Mouse (Mus musculus): Measurements from ENCODE around the gene Ecm1. TPM values are rescaled to one million over a fixed set of nuclear protein-coding genes. Genes with fewer than 3 reads are reported as not detected.

The Ecm1 gene
- polyA plus RNA-seq (2015; fragmentation: Nextera tagmentation; extraction: Ambion mirVana): 15.3 and 17.8 TPM in 2 replicates

- WGBS: 64% methylated on average over 7 of the region's 7 CpGs
- H3K4me3 ChIP-seq (ENCODE audit: low read length): no peak within 1 kb of the TSS
- peaks cover 8% of the 10 kb centered on the region; the same call in 1 of the 2 replicates for H3K4me1 ChIP-seq (ENCODE audit: control insufficient read depth, insufficient read depth, low read length)
- no peak within 1 kb of the TSS for H3K9ac ChIP-seq (ENCODE audit: low read depth, low read length)
- no peaks in the 10 kb centered on the region for H3K27me3 ChIP-seq (replicated peaks; ENCODE audit: control insufficient read depth, insufficient read depth, low read length)
- peak; percentile 26; the same call in 1 of the 2 replicates for ATAC-seq
- peaks cover 12% of the 10 kb centered on the region for H3K36me3 ChIP-seq (ENCODE audit: control insufficient read depth, insufficient read depth, low read length)
- H3K9me3 ChIP-seq (ENCODE audit: control insufficient read depth, low read length): no peaks in the 10 kb centered on the region
- H3K4me2 ChIP-seq (ENCODE audit: low read depth, low read length): no peak within 1 kb of the TSS; the same call in 1 of the 2 replicates
- peak within 1 kb of the TSS; percentile 23; the same call in 1 of the 2 replicates for H3K27ac ChIP-seq (ENCODE audit: low read length)
Measured at GRCm38 (mm10) chr3:95739353-95740104, at the start of gene Ecm1. Gene Ecm1 (minus strand): TSS chr3:95739569.

GRCm38 (mm10) chr3:95785501-95785900, 46.1 kb upstream of the Ecm1 start:
- ATAC-seq: no peak
- no peaks in the 10 kb centered on the region for H3K27me3 ChIP-seq (replicated peaks; ENCODE audit: control insufficient read depth, insufficient read depth, low read length)
- H3K9ac ChIP-seq (ENCODE audit: low read depth, low read length): no peak overlapping the region
- H3K36me3 ChIP-seq (ENCODE audit: control insufficient read depth, insufficient read depth, low read length): peaks cover 19% of the 10 kb centered on the region
- no peaks in the 10 kb centered on the region for H3K9me3 ChIP-seq (ENCODE audit: control insufficient read depth, low read length)
- no peak overlapping the region for H3K4me2 ChIP-seq (ENCODE audit: low read depth, low read length)
- no peak overlapping the region for H3K4me3 ChIP-seq (ENCODE audit: low read length)
- H3K4me1 ChIP-seq (ENCODE audit: control insufficient read depth, insufficient read depth, low read length): no peaks in the 10 kb centered on the region
- H3K27ac ChIP-seq (ENCODE audit: low read length): no peak overlapping the region
- 91% methylated on average over 4 of the region's 4 CpGs for WGBS

DNA sequence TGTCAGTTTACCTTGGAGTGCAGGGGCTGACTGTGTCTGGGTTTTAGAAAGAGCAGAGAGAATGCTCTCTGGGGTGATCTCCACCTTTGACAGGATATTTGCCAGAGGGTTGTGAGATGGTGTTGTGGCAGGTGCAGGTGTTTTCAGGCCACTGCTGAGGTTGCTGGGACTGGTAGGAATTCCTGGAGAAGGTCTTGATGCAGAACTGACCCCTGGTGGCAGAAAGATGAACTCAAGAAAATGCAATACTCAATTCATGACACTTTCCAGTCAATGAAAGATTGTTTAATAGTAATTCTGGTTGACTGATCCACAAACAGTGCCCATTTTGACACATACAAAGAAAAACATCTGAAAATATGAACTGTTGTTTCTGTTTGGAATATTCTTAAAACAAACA, 32.6 kb upstream of the Ecm1 start:
- no peaks in the 10 kb centered on the region for H3K27me3 ChIP-seq (replicated peaks; ENCODE audit: control insufficient read depth, insufficient read depth, low read length)
- H3K4me2 ChIP-seq (ENCODE audit: low read depth, low read length): no peak overlapping the region
- no peak overlapping the region for H3K9ac ChIP-seq (ENCODE audit: low read depth, low read length)
- H3K4me3 ChIP-seq (ENCODE audit: low read length): no peak overlapping the region
- no peaks in the 10 kb centered on the region for H3K9me3 ChIP-seq (ENCODE audit: control insufficient read depth, low read length)
- no peak overlapping the region for H3K27ac ChIP-seq (ENCODE audit: low read length)
- no peaks in the 10 kb centered on the region for H3K4me1 ChIP-seq (ENCODE audit: control insufficient read depth, insufficient read depth, low read length)
- no peak for ATAC-seq
- peaks cover 14% of the 10 kb centered on the region for H3K36me3 ChIP-seq (ENCODE audit: control insufficient read depth, insufficient read depth, low read length)

- no peaks in the 10 kb centered on the region for H3K9me3 ChIP-seq (ENCODE audit: control insufficient read depth, low read length)
- H3K4me3 ChIP-seq (ENCODE audit: low read length): no peak overlapping the region
- peaks cover 24% of the 10 kb centered on the region for H3K36me3 ChIP-seq (ENCODE audit: control insufficient read depth, insufficient read depth, low read length)
- ATAC-seq: no peak
- no peak overlapping the region for H3K4me2 ChIP-seq (ENCODE audit: low read depth, low read length)
- H3K4me1 ChIP-seq (ENCODE audit: control insufficient read depth, insufficient read depth, low read length): no peaks in the 10 kb centered on the region
- WGBS: 91% methylated on average over 10 of the region's 10 CpGs
- H3K27ac ChIP-seq (ENCODE audit: low read length): no peak overlapping the region
- no peak overlapping the region for H3K9ac ChIP-seq (ENCODE audit: low read depth, low read length)
- H3K27me3 ChIP-seq (replicated peaks; ENCODE audit: control insufficient read depth, insufficient read depth, low read length): no peaks in the 10 kb centered on the region
Measured at GRCm38 (mm10) chr3:95765534-95765933, 26.2 kb upstream of the Ecm1 start.

- Histone ChIP-seq H3K4me1 (ENCODE audit: control insufficient read depth, insufficient read depth, low read length) (no peaks in the 10 kb centered on the region), H3K4me3 (ENCODE audit: low read length) (no peak overlapping the region), H3K9me3 (ENCODE audit: control insufficient read depth, low read length) (no peaks in the 10 kb centered on the region), H3K27ac (ENCODE audit: low read length) (no peak overlapping the region), H3K4me2 (ENCODE audit: low read depth, low read length) (no peak overlapping the region), H3K36me3 (ENCODE audit: control insufficient read depth, insufficient read depth, low read length) (peaks cover 21% of the 10 kb centered on the region), H3K27me3 (replicated peaks; ENCODE audit: control insufficient read depth, insufficient read depth, low read length) (no peaks in the 10 kb centered on the region), H3K9ac (ENCODE audit: low read depth, low read length) (no peak overlapping the region)
- 74% methylated on average over 10 of the region's 10 CpGs for WGBS
- ATAC-seq: no peak
Measured at GRCm38 (mm10) chr3:95763811-95764210, 24.4 kb upstream of the Ecm1 start.

DNA sequence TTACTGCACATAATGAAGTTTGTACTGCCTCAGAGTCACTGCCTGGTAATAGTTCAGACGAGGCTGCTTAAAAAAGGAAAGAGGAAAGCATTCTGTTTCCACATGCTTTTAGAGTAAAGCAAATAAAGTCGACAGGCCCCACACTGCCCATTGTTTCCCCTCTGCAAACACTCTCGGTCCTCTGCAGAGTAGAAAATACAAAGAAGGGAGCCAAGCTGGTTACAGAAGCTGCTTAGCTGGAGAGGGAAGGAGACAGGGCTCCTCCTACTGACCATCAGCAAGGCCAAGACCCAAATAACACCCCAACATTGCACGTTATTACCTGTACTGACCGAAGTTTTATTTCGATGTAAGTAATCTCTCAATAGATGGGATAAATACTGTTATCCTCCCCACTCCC, 23.6 kb upstream of the Ecm1 start:
- Histone ChIP-seq H3K36me3 (ENCODE audit: control insufficient read depth, insufficient read depth, low read length) (peaks cover 21% of the 10 kb centered on the region), H3K27ac (ENCODE audit: low read length) (no peak overlapping the region)
- no peak for ATAC-seq

GRCm38 (mm10) chr3:95761771-95762170, 22.4 kb upstream of the Ecm1 start:
- Histone ChIP-seq H3K27me3 (replicated peaks; ENCODE audit: control insufficient read depth, insufficient read depth, low read length) (no peaks in the 10 kb centered on the region), H3K4me1 (ENCODE audit: control insufficient read depth, insufficient read depth, low read length) (no peaks in the 10 kb centered on the region; the same call in 1 of the 2 replicates), H3K9ac (ENCODE audit: low read depth, low read length) (no peak overlapping the region), H3K4me3 (ENCODE audit: low read length) (no peak overlapping the region), H3K27ac (ENCODE audit: low read length) (no peak overlapping the region), H3K4me2 (ENCODE audit: low read depth, low read length) (no peak overlapping the region), H3K36me3 (ENCODE audit: control insufficient read depth, insufficient read depth, low read length) (peaks cover 21% of the 10 kb centered on the region), H3K9me3 (ENCODE audit: control insufficient read depth, low read length) (no peaks in the 10 kb centered on the region)
- WGBS: 82% methylated on average over 4 of the region's 4 CpGs
- no peak for ATAC-seq

More for the DNA sequence above, 23.6 kb upstream of the Ecm1 start:
- H3K4me3 ChIP-seq (ENCODE audit: low read length): no peak overlapping the region
- no peaks in the 10 kb centered on the region for H3K27me3 ChIP-seq (replicated peaks; ENCODE audit: control insufficient read depth, insufficient read depth, low read length)
- no peaks in the 10 kb centered on the region; the same call in 1 of the 2 replicates for H3K4me1 ChIP-seq (ENCODE audit: control insufficient read depth, insufficient read depth, low read length)
- H3K4me2 ChIP-seq (ENCODE audit: low read depth, low read length): no peak overlapping the region
- H3K9ac ChIP-seq (ENCODE audit: low read depth, low read length): no peak overlapping the region
- no peaks in the 10 kb centered on the region for H3K9me3 ChIP-seq (ENCODE audit: control insufficient read depth, low read length)
- WGBS: 50% methylated on average over 6 of the region's 6 CpGs

DNA sequence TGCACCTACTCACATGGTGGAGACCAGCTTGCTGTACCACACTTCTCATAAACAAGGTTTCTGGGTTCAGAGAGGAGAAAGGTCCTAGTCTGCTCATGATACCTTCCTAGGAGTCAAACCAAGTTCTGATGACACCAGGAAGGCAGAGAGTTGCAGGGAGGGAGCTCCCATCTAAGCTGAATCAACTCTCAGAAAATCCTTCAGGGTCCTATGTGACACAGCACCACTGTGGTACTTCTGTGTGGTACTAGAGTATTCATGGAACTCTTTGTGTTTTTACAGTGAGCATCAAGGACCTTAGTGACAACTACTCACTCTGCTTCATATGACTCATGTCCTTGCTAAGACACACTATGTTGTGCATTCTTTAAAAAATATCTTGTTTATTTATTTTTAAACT, 21.3 kb upstream of the Ecm1 start:
- Histone ChIP-seq H3K27me3 (replicated peaks; ENCODE audit: control insufficient read depth, insufficient read depth, low read length) (no peaks in the 10 kb centered on the region), H3K4me1 (ENCODE audit: control insufficient read depth, insufficient read depth, low read length) (no peaks in the 10 kb centered on the region; the same call in 1 of the 2 replicates), H3K4me2 (ENCODE audit: low read depth, low read length) (no peak overlapping the region), H3K27ac (ENCODE audit: low read length) (no peak overlapping the region), H3K36me3 (ENCODE audit: control insufficient read depth, insufficient read depth, low read length) (peaks cover 16% of the 10 kb centered on the region), H3K4me3 (ENCODE audit: low read length) (no peak overlapping the region), H3K9me3 (ENCODE audit: control insufficient read depth, low read length) (no peaks in the 10 kb centered on the region), H3K9ac (ENCODE audit: low read depth, low read length) (no peak overlapping the region)
- no peak for ATAC-seq

GRCm38 (mm10) chr3:95760106-95760505, 20.7 kb upstream of the Ecm1 start, which contains the start of gene Tars2:
Gene Tars2 (minus strand): TSS chr3:95760206.
- Histone ChIP-seq H3K4me2 (ENCODE audit: low read depth, low read length) (no peak within 1 kb of the TSS), H3K9me3 (ENCODE audit: control insufficient read depth, low read length) (no peaks in the 10 kb centered on the region), H3K4me1 (ENCODE audit: control insufficient read depth, insufficient read depth, low read length) (no peaks in the 10 kb centered on the region; the same call in 1 of the 2 replicates), H3K27ac (ENCODE audit: low read length) (no peak within 1 kb of the TSS), H3K36me3 (ENCODE audit: control insufficient read depth, insufficient read depth, low read length) (peaks cover 14% of the 10 kb centered on the region), H3K27me3 (replicated peaks; ENCODE audit: control insufficient read depth, insufficient read depth, low read length) (no peaks in the 10 kb centered on the region), H3K4me3 (ENCODE audit: low read length) (no peak within 1 kb of the TSS), H3K9ac (ENCODE audit: low read depth, low read length) (no peak within 1 kb of the TSS)
- 86% methylated on average over 6 of the region's 6 CpGs for WGBS
- ATAC-seq: no peak
